Mouse (Mus musculus): ENCODE results near the gene Micall1.

DNA sequence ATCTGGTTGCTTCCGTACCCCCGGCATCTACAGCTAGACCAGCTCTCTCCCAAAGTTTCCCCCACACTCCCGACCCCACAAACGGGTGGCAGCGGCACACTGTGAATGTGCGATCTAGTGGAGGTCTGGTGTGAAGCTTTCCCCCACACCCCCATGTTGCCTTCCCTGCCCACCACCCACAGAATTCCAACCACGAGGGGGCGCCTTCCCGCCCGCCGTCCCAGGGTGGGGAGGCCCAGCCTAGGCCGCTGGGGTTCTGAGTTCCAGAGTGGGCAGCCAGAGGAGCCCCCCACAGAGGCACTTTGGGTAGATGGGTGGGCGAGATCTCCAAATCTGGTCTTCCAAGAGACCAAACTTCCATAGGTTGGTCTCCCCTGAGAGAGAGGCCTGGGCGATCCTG lies 54.1 kb downstream of the Micall1 start:
- TF ChIP-seq POLR2A (IDR thresholded peaks at IDR 0.05; ENCODE audit: control insufficient read depth, low read depth, low read length) (no peak), CTCF (IDR thresholded peaks at IDR 0.05; ENCODE audit: control insufficient read depth, insufficient read depth, insufficient replicate concordance, low read depth, low read length) (peak; percentile 20; the same call in 1 of the 2 replicates)

Measured in testis, adult 2 months (tissue).